Mouse (Mus musculus) bone marrow, adult 2 months (tissue): ENCODE data around the gene Cipc. TPM values are rescaled to one million over a fixed set of nuclear protein-coding genes. Genes with fewer than 3 reads are reported as not detected.

Source experiments
- H3K27ac ChIP-seq: fragments of 200-500 bp; 2 replicates; pipeline ENCODE4 v1.5.1; 2012; ENCODE audit warnings: low read depth, mild to moderate bottlenecking, control low read depth, inconsistent platforms, low read length; ENCODE audit not compliant: control insufficient read depth, poor library complexity, insufficient read depth
- H3K4me1 ChIP-seq: fragments of 200-500 bp; 2 replicates; pipeline ENCODE4 v1.6.1; 2011; ENCODE audit warnings: low read length; ENCODE audit not compliant: control insufficient read depth, insufficient read depth
- H3K4me3 ChIP-seq: fragments of 200-500 bp; replicated peaks from 2 replicates; pipeline ENCODE3; 2011; ENCODE audit warnings: mild to moderate bottlenecking, low read depth, low read length, control low read depth; ENCODE audit not compliant: control insufficient read depth
- CTCF ChIP-seq: fragments of 200-500 bp; IDR thresholded peaks from 2 replicates; pipeline ENCODE4 v1.5.1; 2011; ENCODE audit warnings: low read length, control low read depth; ENCODE audit not compliant: control insufficient read depth, insufficient read depth
- POLR2A ChIP-seq: fragments of 200-500 bp; IDR thresholded peaks from 2 replicates; pipeline ENCODE4 v1.6.1; 2011; ENCODE audit warnings: low read depth, mild to moderate bottlenecking, control low read depth, low read length, borderline replicate concordance; ENCODE audit not compliant: control insufficient read depth
- WGBS: fragments of 180-500 bp; shearing (Covaris S2); methylation state at CpG from one replicate; pipeline ENCODE4 v1.1.7; 2018; 5-methylcytosine and 5-hydroxymethylcytosine counted together
- polyA plus RNA-seq: library from polyadenylated mRNA; stranded (reverse); fragments of >200 nt; gene quantifications from 2 replicates; pipeline ENCODE4 v1.2.4, GENCODE M21; 2011; ENCODE audit warnings: low replicate concordance; ENCODE audit not compliant: missing spikeins, insufficient read depth, insufficient read length

Gene Cipc
- polyA plus RNA-seq, 1 experiment = 5.5 TPM

GRCm38 (mm10) chr12:86988227-86988626 is 41.4 kb downstream of the Cipc start:
- no peak overlapping the region for H3K27ac ChIP-seq
- TF ChIP-seq POLR2A (no peak), CTCF (no peak)
- no peaks in the 10 kb centered on the region for H3K4me1 ChIP-seq
- no peak overlapping the region for H3K4me3 ChIP-seq
- WGBS = 35% methylated on average over 16 of the region's 16 CpGs

- H3K4me1 ChIP-seq = no peaks in the 10 kb centered on the region
- no peak overlapping the region for H3K27ac ChIP-seq
- 14% methylated on average over 15 of the region's 15 CpGs for WGBS
- TF ChIP-seq POLR2A = no peak
- no peak for TF ChIP-seq CTCF
- H3K4me3 ChIP-seq = no peak overlapping the region
Measured at GRCm38 (mm10) chr12:86989378-86989777, 42.5 kb downstream of the Cipc start.

GRCm38 (mm10) chr12:86989890-86990754 is 43.3 kb downstream of the Cipc start, which contains the start of gene Zdhhc22:
Gene Zdhhc22 (minus strand): TSS chr12:86990430.
- WGBS = 2% methylated on average over 65 of the region's 68 CpGs
- H3K4me1 ChIP-seq = no peaks in the 10 kb centered on the region
- H3K27ac ChIP-seq = no peak within 1 kb of the TSS
- no peak for TF ChIP-seq CTCF
- TF ChIP-seq POLR2A = no peak
- no peak within 1 kb of the TSS for H3K4me3 ChIP-seq

GRCm38 (mm10) chr12:86990755-86991110 is 43.9 kb downstream of the Cipc start:
- TF ChIP-seq CTCF (no peak), POLR2A (no peak)

GRCm38 (mm10) chr12:86994166-86994565 is 47.3 kb downstream of the Cipc start:
- no peak for TF ChIP-seq CTCF
- TF ChIP-seq POLR2A = no peak
- Histone ChIP-seq H3K4me3 (no peak overlapping the region), H3K4me1 (no peaks in the 10 kb centered on the region), H3K27ac (no peak overlapping the region)
- 31% methylated on average over 4 of the region's 4 CpGs for WGBS

More at GRCm38 (mm10) chr12:86990755-86991110, 43.9 kb downstream of the Cipc start:
- WGBS = 41% methylated on average over 2 of the region's 2 CpGs
- Histone ChIP-seq H3K4me3 (no peak overlapping the region), H3K27ac (no peak overlapping the region), H3K4me1 (no peaks in the 10 kb centered on the region)

GRCm38 (mm10) chr12:86994776-86995175 is 47.9 kb downstream of the Cipc start:
- no peak overlapping the region for H3K4me3 ChIP-seq
- no peak overlapping the region for H3K27ac ChIP-seq
- H3K4me1 ChIP-seq = no peaks in the 10 kb centered on the region
- WGBS = 45% methylated on average over 3 of the region's 3 CpGs
- TF ChIP-seq CTCF (no peak), POLR2A (no peak)

GRCm38 (mm10) chr12:86995931-86996330 is 49.1 kb downstream of the Cipc start:
- no peak overlapping the region for H3K4me3 ChIP-seq
- TF ChIP-seq CTCF (no peak), POLR2A (no peak)

GRCm38 (mm10) chr12:86998699-86999098 is 51.9 kb downstream of the Cipc start:
- H3K4me1 ChIP-seq = no peaks in the 10 kb centered on the region
- no peak overlapping the region for H3K4me3 ChIP-seq
- H3K27ac ChIP-seq = no peak overlapping the region
- WGBS = 82% methylated on average over 4 of the region's 4 CpGs
- no peak for TF ChIP-seq POLR2A
- TF ChIP-seq CTCF = peak; percentile 41; the same call in 1 of the 2 replicates

More at GRCm38 (mm10) chr12:86995931-86996330, 49.1 kb downstream of the Cipc start:
- no peaks in the 10 kb centered on the region for H3K4me1 ChIP-seq
- H3K27ac ChIP-seq = no peak overlapping the region
- WGBS = 62% methylated on average over 6 of the region's 6 CpGs

- Histone ChIP-seq H3K27ac (no peak overlapping the region), H3K4me3 (no peak overlapping the region), H3K4me1 (no peaks in the 10 kb centered on the region)
- 69% methylated on average over 10 of the region's 10 CpGs for WGBS
- TF ChIP-seq POLR2A (no peak), CTCF (0 out of 2 replicates have a peak, but pooled peaks have one; percentile 9)
Measured at GRCm38 (mm10) chr12:86999283-86999820, 52.5 kb downstream of the Cipc start.
